In the genomic region with DNA sequence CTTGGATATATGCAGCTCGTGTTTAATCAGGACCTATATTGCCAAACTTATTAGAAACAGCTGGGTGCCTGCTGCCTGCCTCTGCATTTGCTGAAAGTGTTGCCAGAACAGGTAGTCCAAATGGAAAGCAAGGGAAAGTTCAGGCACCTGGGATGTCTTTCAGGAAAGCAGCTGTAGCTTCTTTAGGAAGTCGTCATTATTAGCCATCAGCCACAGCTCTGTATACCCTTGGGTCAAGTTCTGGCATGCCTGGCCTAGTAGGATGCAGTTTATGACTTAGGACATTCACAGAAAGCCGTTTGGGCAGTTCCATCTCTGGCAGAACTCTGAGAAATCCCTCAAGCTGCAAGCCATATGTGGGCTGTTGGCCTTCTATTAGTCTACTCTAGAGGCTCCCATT, we compare ENCODE assay signal across 20 mouse cellular contexts.
"Had no signal": no experiment of that assay in that cellular context is flagged by ENCODE, and none has a peak within 500 bp of the region (broad histone marks: within the 10 kb centered on the region; RNA-seq: fewer than 3 reads in every experiment).

No protein-coding gene starts in this region.

- H3K9ac ChIP-seq: liver, embryonic 13.5 days; lung, embryonic 14.5 days had no signal

- H3K9me3 ChIP-seq: liver, embryonic 13.5 days had no signal

- H3K4me1 ChIP-seq: liver, embryonic 13.5 days; megakaryocyte, embryonic 14.5 days had no signal

- ATAC-seq: lung, postnatal 0 days had no signal

- H3K36me3 ChIP-seq: liver, embryonic 13.5 days had no signal

- DNase-seq: kidney, adult 18-20 months; kidney, adult 9 months; kidney, postnatal 36 days; layer of hippocampus, postnatal 36 days; left cerebral cortex, postnatal 4 days; liver, embryonic 13.5 days; lung, embryonic 14.5 days; lung, postnatal 36 days; midbrain, embryonic 14.5 days; right cerebral cortex, adult 18-20 months; right cerebral cortex, postnatal 14 days; right cerebral cortex, postnatal 4 days; thymus, adult 2 months; thymus, postnatal 14 days; thymus, postnatal 4 days had no signal

- H3K27me3 ChIP-seq: liver, embryonic 13.5 days; megakaryocyte, embryonic 14.5 days had no signal

- H3K4me2 ChIP-seq: liver, embryonic 13.5 days; lung, embryonic 14.5 days; midbrain, embryonic 11.5 days had no signal

- H3K4me3 ChIP-seq: liver, embryonic 13.5 days; megakaryocyte, embryonic 14.5 days had no signal

- H3K27ac ChIP-seq: kidney, postnatal 0 days; liver, embryonic 13.5 days; stomach, postnatal 0 days had no signal
